Mouse (Mus musculus): Measurements from ENCODE around the gene Zscan2. TPM values are rescaled to one million over a fixed set of nuclear protein-coding genes. Genes with fewer than 3 reads are reported as not detected.

The Zscan2 gene
- total RNA-seq, 2 experiments from 2014 or later: 12.2 to 13.0 TPM

GRCm38 (mm10) chr7:80875727-80876126 is 15.0 kb downstream of the Zscan2 start:
- no peak for DNase-seq (ENCODE audit: low spot score in 2 of 2)

GRCm38 (mm10) chr7:80882830-80883505 is 22.2 kb downstream of the Zscan2 start:
- DNase-seq (ENCODE audit: low spot score in 2 of 2): peak; percentile 48 to 88

GRCm38 (mm10) chr7:80885666-80886065 is 24.9 kb downstream of the Zscan2 start:
- no peak for DNase-seq (ENCODE audit: low spot score in 2 of 2)

GRCm38 (mm10) chr7:80888595-80888994 is 27.9 kb downstream of the Zscan2 start:
- peak in 1 of 2 experiments; percentile 34 for DNase-seq (ENCODE audit: low spot score in 2 of 2)

- DNase-seq (ENCODE audit: low spot score in 2 of 2): peak; percentile 46 to 54
Observed at GRCm38 (mm10) chr7:80889021-80889511, 28.3 kb downstream of the Zscan2 start.

- no peak for DNase-seq (ENCODE audit: low spot score in 2 of 2)
Observed at GRCm38 (mm10) chr7:80889841-80890241, 29.1 kb downstream of the Zscan2 start.

GRCm38 (mm10) chr7:80893086-80893752 is 32.5 kb downstream of the Zscan2 start:
- DNase-seq (ENCODE audit: low spot score in 2 of 2): no peak

GRCm38 (mm10) chr7:80893753-80894129 is 33.0 kb downstream of the Zscan2 start:
- peak in 1 of 2 experiments; percentile 9 for DNase-seq (ENCODE audit: low spot score in 2 of 2)

GRCm38 (mm10) chr7:80894196-80894595 is 33.5 kb downstream of the Zscan2 start:
- no peak for DNase-seq (ENCODE audit: low spot score in 2 of 2)

GRCm38 (mm10) chr7:80894815-80895519 is 34.2 kb downstream of the Zscan2 start:
- DNase-seq (ENCODE audit: low spot score in 2 of 2): no peak

- no peak for DNase-seq (ENCODE audit: low spot score in 2 of 2)
Observed at GRCm38 (mm10) chr7:80897134-80897533, 36.4 kb downstream of the Zscan2 start.

- DNase-seq (ENCODE audit: low spot score in 2 of 2): no peak
Observed at GRCm38 (mm10) chr7:80897721-80898120, 37.0 kb downstream of the Zscan2 start.

GRCm38 (mm10) chr7:80900944-80901501 is 40.3 kb downstream of the Zscan2 start, which contains the start of gene Wdr73:
Wdr73 (minus strand) TSS chr7:80901269.
- DNase-seq (ENCODE audit: low spot score in 2 of 2): peak; percentile 89 to 91

GRCm38 (mm10) chr7:80901541-80902274 is 41.0 kb downstream of the Zscan2 start:
- peak in 1 of 2 experiments; percentile 17 for DNase-seq (ENCODE audit: low spot score in 2 of 2)

GRCm38 (mm10) chr7:80903625-80904422 is 43.1 kb downstream of the Zscan2 start:
- DNase-seq (ENCODE audit: low spot score in 2 of 2): no peak

GRCm38 (mm10) chr7:80904921-80905515 is 44.3 kb downstream of the Zscan2 start, which contains the start of gene Nmb:
Nmb (minus strand) TSS chr7:80905076.
- DNase-seq (ENCODE audit: low spot score in 2 of 2): peak; percentile 59 to 63

- DNase-seq (ENCODE audit: low spot score in 2 of 2): no peak
Observed at GRCm38 (mm10) chr7:80911053-80911452, 50.3 kb downstream of the Zscan2 start.

- no peak for DNase-seq (ENCODE audit: low spot score in 2 of 2)
Observed at GRCm38 (mm10) chr7:80912496-80912895, 51.8 kb downstream of the Zscan2 start.

- no peak for DNase-seq (ENCODE audit: low spot score in 2 of 2)
Observed at GRCm38 (mm10) chr7:80917916-80918465, 57.3 kb downstream of the Zscan2 start.

All from layer of hippocampus, postnatal 14 days (tissue).